Mouse (Mus musculus) stomach, postnatal 0 days (tissue): ENCODE data around the gene Tbc1d16. TPM values are rescaled to one million over a fixed set of nuclear protein-coding genes. Genes with fewer than 3 reads are reported as not detected.

Source experiments
- ATAC-seq: fragments of 200-750 bp; cut with Nextera tagmentation; 2 replicates; pipeline ENCODE4 v1.8.0; 2017; ENCODE audit not compliant: low FRiP score, low TSS enrichment
- DNase-seq: peaks from one replicate; pipeline ENCODE4 v3.0.0-alpha.2; 2016; ENCODE audit warnings: low spot score
- H3K27ac ChIP-seq: fragments of 300-500 bp; sonication (generic); replicated peaks from 2 replicates; pipeline ENCODE4 v1.5.1; 2014; ENCODE audit warnings: mild to moderate bottlenecking, control low read depth
- H3K27me3 ChIP-seq: fragments of 300-500 bp; sonication (generic); 2 replicates; pipeline ENCODE4 v1.6.1; 2014; ENCODE audit warnings: low read length; ENCODE audit not compliant: control insufficient read depth, insufficient read depth
- H3K36me3 ChIP-seq: fragments of 300-500 bp; sonication (generic); 2 replicates; pipeline ENCODE4 v1.6.1; 2014; ENCODE audit warnings: low read length, mixed read lengths; ENCODE audit not compliant: control insufficient read depth, insufficient read depth
- H3K4me1 ChIP-seq: fragments of 300-500 bp; sonication (generic); replicated peaks from 2 replicates; pipeline ENCODE4 v1.6.1; 2014; ENCODE audit warnings: antibody characterized with exemption; ENCODE audit not compliant: control insufficient read depth, insufficient read depth
- H3K4me2 ChIP-seq: fragments of 300-500 bp; sonication (generic); replicated peaks from 2 replicates; pipeline ENCODE4 v1.6.1; 2014; ENCODE audit warnings: low read depth, mild to moderate bottlenecking, control low read depth, moderate library complexity
- H3K4me3 ChIP-seq: fragments of 300-500 bp; sonication (generic); 2 replicates; pipeline ENCODE4 v1.5.1; 2014; ENCODE audit warnings: low read depth, low read length, control low read depth
- H3K9ac ChIP-seq: fragments of 300-500 bp; sonication (generic); 2 replicates; pipeline ENCODE4 v1.6.1; 2014; ENCODE audit warnings: mild to moderate bottlenecking, low read length, control low read depth, mixed read lengths
- H3K9me3 ChIP-seq: fragments of 300-500 bp; sonication (generic); 2 replicates; pipeline ENCODE4 v1.6.1; 2016; ENCODE audit warnings: low read length; ENCODE audit not compliant: control insufficient read depth
- CTCF ChIP-seq: IDR thresholded peaks from 2 replicates; pipeline ENCODE4 v1.5.1; 2016; ENCODE audit warnings: antibody characterized with exemption, low read depth, mild to moderate bottlenecking, moderate library complexity
- EP300 ChIP-seq: optimal IDR thresholded peaks from 2 replicates; pipeline ENCODE3; 2016; ENCODE audit warnings: antibody characterized with exemption
- WGBS: fragments of 180-500 bp; shearing (Covaris S2); extraction: QIAGEN DNeasy Blood & Tissue Kit; methylation state at CpG from one replicate; pipeline ENCODE4 v1.1.7; 2014; 5-methylcytosine and 5-hydroxymethylcytosine counted together
- polyA plus RNA-seq: library from polyadenylated mRNA; unstranded; fragments of >200 nt; fragmentation: Nextera tagmentation; extraction: Ambion mirVana; gene quantifications from 2 replicates; pipeline ENCODE4 v1.2.1, GENCODE M21; 2015

Gene Tbc1d16
- polyA plus RNA-seq, 1 experiment from 2014 or later: 6.3 TPM

- DNase-seq (peak; percentile 55), ATAC-seq (peak; percentile 31; the same call in 1 of the 2 replicates)
- Histone ChIP-seq H3K27ac (no peak overlapping the region), H3K4me3 (peak overlapping the region; percentile 27), H3K4me1 (no peaks in the 10 kb centered on the region), H3K9ac (peak overlapping the region; percentile 24; the same call in 1 of the 2 replicates), H3K4me2 (peak overlapping the region; percentile 53), H3K27me3 (no peaks in the 10 kb centered on the region), H3K9me3 (no peaks in the 10 kb centered on the region), H3K36me3 (no peaks in the 10 kb centered on the region)
- no peak for TF ChIP-seq CTCF
- TF ChIP-seq EP300: no peak
- 22% methylated on average over 20 of the region's 20 CpGs for whole genome bisulfite sequencing
Observed at GRCm38 (mm10) chr11:119237568-119238304, 9.4 kb upstream of the Tbc1d16 start.

GRCm38 (mm10) chr11:119237007-119237406 is 8.7 kb upstream of the Tbc1d16 start:
- 57% methylated on average over 3 of the region's 3 CpGs for WGBS
- Histone ChIP-seq H3K27ac (no peak overlapping the region), H3K27me3 (no peaks in the 10 kb centered on the region), H3K9me3 (no peaks in the 10 kb centered on the region), H3K4me2 (no peak overlapping the region), H3K36me3 (no peaks in the 10 kb centered on the region), H3K4me1 (no peaks in the 10 kb centered on the region), H3K9ac (no peak overlapping the region), H3K4me3 (no peak overlapping the region)
- DNase-seq (no peak), ATAC-seq (no peak)
- no peak for TF ChIP-seq CTCF

GRCm38 (mm10) chr11:119236354-119236753 is 8.1 kb upstream of the Tbc1d16 start:
- H3K27me3 ChIP-seq: no peaks in the 10 kb centered on the region
- no peaks in the 10 kb centered on the region for H3K36me3 ChIP-seq
- no peaks in the 10 kb centered on the region for H3K4me1 ChIP-seq
- no peak overlapping the region for H3K27ac ChIP-seq
- TF ChIP-seq EP300 (no peak), CTCF (no peak)
- H3K4me3 ChIP-seq: no peak overlapping the region
- no peak overlapping the region for H3K9ac ChIP-seq
- H3K4me2 ChIP-seq: no peak overlapping the region
- H3K9me3 ChIP-seq: no peaks in the 10 kb centered on the region
- ATAC-seq (no peak), DNase-seq (no peak)
- 24% methylated on average over 8 of the region's 8 CpGs for WGBS

GRCm38 (mm10) chr11:119235596-119235995 is 7.3 kb upstream of the Tbc1d16 start:
- Histone ChIP-seq H3K9me3 (no peaks in the 10 kb centered on the region), H3K27me3 (no peaks in the 10 kb centered on the region), H3K4me3 (no peak overlapping the region), H3K27ac (no peak overlapping the region), H3K9ac (no peak overlapping the region), H3K4me2 (no peak overlapping the region), H3K4me1 (no peaks in the 10 kb centered on the region), H3K36me3 (no peaks in the 10 kb centered on the region)
- TF ChIP-seq CTCF (peak; percentile 79), EP300 (no peak)
- whole genome bisulfite sequencing: 91% methylated on average over 4 of the region's 4 CpGs
- DNase-seq: peak; percentile 68
- ATAC-seq: no peak

- Histone ChIP-seq H3K4me1 (no peaks in the 10 kb centered on the region), H3K36me3 (no peaks in the 10 kb centered on the region), H3K9ac (no peak overlapping the region), H3K27ac (no peak overlapping the region), H3K27me3 (no peaks in the 10 kb centered on the region), H3K9me3 (no peaks in the 10 kb centered on the region), H3K4me3 (no peak overlapping the region), H3K4me2 (no peak overlapping the region)
- no peak for ATAC-seq
- WGBS: 92% methylated on average over 10 of the region's 10 CpGs
- TF ChIP-seq CTCF (peak; percentile 22; the same call in 1 of the 2 replicates), EP300 (no peak)
- no peak for DNase-seq
Observed at GRCm38 (mm10) chr11:119234770-119235169, 6.5 kb upstream of the Tbc1d16 start.

- Histone ChIP-seq H3K9me3 (no peaks in the 10 kb centered on the region), H3K4me2 (peak overlapping the region; percentile 97), H3K4me3 (peak overlapping the region; percentile 73), H3K27ac (peak overlapping the region; percentile 53; the same call in 1 of the 2 replicates), H3K36me3 (no peaks in the 10 kb centered on the region), H3K27me3 (no peaks in the 10 kb centered on the region), H3K4me1 (no peaks in the 10 kb centered on the region), H3K9ac (no peak overlapping the region)
- peak; percentile 82 for DNase-seq
- ATAC-seq: peak; percentile 78
- 2% methylated on average over 34 of the region's 34 CpGs for WGBS
- no peak for TF ChIP-seq EP300
- TF ChIP-seq CTCF: no peak
Observed at GRCm38 (mm10) chr11:119228846-119229626, 737 bp upstream of the Tbc1d16 start.
